Mouse (Mus musculus) bone marrow, adult 2 months (tissue): Measurements from ENCODE around the gene Lce3c.

Experiments
- CTCF ChIP-seq: fragments of 200-500 bp; IDR thresholded peaks from 2 replicates; pipeline ENCODE4 v1.5.1; 2011; ENCODE audit warnings: low read length, control low read depth; ENCODE audit not compliant: control insufficient read depth, insufficient read depth
- POLR2A ChIP-seq: fragments of 200-500 bp; IDR thresholded peaks from 2 replicates; pipeline ENCODE4 v1.6.1; 2011; ENCODE audit warnings: low read depth, mild to moderate bottlenecking, control low read depth, low read length, borderline replicate concordance; ENCODE audit not compliant: control insufficient read depth

- no peak for TF ChIP-seq POLR2A
- TF ChIP-seq CTCF: no peak
Observed at GRCm38 (mm10) chr3:92932679-92933078, 11.6 kb upstream of the Lce3c start, which contains the start of gene Lce3b.
